Mouse (Mus musculus) midbrain, embryonic 13.5 days (tissue): ENCODE measurements around the gene Hoxb13. TPM values are rescaled to one million over a fixed set of nuclear protein-coding genes. Genes with fewer than 3 reads are reported as not detected.

ENCODE experiments used
- ATAC-seq: fragments of 200-750 bp; cut with Nextera tagmentation; 2 replicates; pipeline ENCODE4 v1.8.0; 2017; ENCODE audit warnings: mild to moderate bottlenecking, moderate TSS enrichment, moderate library complexity
- H3K27ac ChIP-seq: fragments of 300-500 bp; sonication (generic); 2 replicates; pipeline ENCODE4 v1.5.1; 2015; ENCODE audit warnings: inconsistent platforms, mild to moderate bottlenecking, moderate library complexity
- H3K27me3 ChIP-seq: fragments of 300-500 bp; sonication (generic); 2 replicates; pipeline ENCODE4 v1.6.1; 2015; ENCODE audit warnings: mild to moderate bottlenecking, inconsistent platforms
- H3K36me3 ChIP-seq: fragments of 300-500 bp; sonication (generic); 2 replicates; pipeline ENCODE4 v1.6.1; 2015; ENCODE audit warnings: mild to moderate bottlenecking, inconsistent platforms
- H3K4me1 ChIP-seq: fragments of 300-500 bp; sonication (generic); replicated peaks from 2 replicates; pipeline ENCODE4 v1.6.1; 2015; ENCODE audit warnings: inconsistent platforms
- H3K4me2 ChIP-seq: fragments of 300-500 bp; sonication (generic); replicated peaks from 2 replicates; pipeline ENCODE4 v1.6.1; 2015; ENCODE audit warnings: moderate library complexity, mild to moderate bottlenecking, inconsistent platforms
- H3K4me3 ChIP-seq: fragments of 300-500 bp; sonication (generic); replicated peaks from 2 replicates; pipeline ENCODE4 v1.5.1; 2015; ENCODE audit warnings: mild to moderate bottlenecking, inconsistent platforms
- H3K9ac ChIP-seq: fragments of 300-500 bp; sonication (generic); replicated peaks from 2 replicates; pipeline ENCODE4 v1.6.1; 2015; ENCODE audit warnings: mild to moderate bottlenecking, inconsistent platforms
- H3K9me3 ChIP-seq: fragments of 300-500 bp; sonication (generic); 2 replicates; pipeline ENCODE4 v1.6.1; 2016; ENCODE audit warnings: mild to moderate bottlenecking, inconsistent platforms
- WGBS: fragments of 180-500 bp; shearing (Covaris S2); methylation state at CpG from one replicate; pipeline ENCODE4 v1.1.7; 2015; 5-methylcytosine and 5-hydroxymethylcytosine counted together
- polyA plus RNA-seq: library from polyadenylated mRNA; unstranded; fragments of >200 nt; fragmentation: Nextera tagmentation; extraction: Ambion mirVana; gene quantifications from 2 replicates; pipeline ENCODE4 v1.2.1, GENCODE M21; 2015

The Hoxb13 gene
- not detected in 2 replicates for polyA plus RNA-seq

DNA sequence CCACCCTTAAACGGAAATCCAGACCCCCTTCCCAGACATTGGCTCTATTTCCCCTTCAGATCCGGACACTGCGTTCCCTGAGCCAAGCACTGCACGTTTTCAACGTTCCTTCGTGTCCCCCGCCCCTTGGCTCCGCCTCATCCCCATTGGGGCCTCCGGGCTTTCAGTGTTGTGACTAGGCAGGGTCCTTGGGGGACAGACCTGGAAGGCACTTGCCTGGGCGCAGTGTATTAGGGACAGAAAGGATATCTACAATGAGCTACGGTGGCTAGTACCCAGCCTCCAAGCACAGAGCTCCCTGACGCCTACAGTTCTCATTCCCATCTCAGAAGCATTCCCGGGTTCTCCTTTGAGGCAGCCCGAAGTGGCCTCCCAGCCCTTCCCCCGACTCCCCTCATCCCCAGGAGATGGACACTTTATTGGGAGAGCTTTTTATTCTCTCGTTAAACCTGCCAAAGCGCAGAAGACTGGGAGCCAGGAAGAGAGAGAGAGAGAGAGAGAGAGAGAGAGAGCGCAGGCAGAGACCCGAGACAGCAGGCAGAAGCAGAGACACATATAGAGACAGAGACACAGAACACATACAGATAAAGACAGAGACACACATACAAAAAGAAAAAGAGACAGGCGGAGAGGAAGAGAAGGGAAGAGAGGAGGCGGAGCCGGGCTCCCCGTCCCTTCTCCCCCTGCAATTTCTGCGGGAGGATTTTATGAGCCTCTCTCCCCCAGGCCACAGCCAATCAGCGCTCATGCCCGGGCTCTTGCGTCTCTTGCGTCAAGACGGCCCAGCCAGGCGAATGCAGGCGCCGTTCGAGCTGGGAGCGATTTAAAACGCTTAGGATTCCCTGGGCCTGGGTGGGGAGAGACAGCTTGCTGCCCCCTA lies at the start of gene Hoxb13:
Hoxb13 (plus strand) TSS at position 796 of the 880 bp plus-strand sequence.
- ATAC-seq, result no peak
- Histone ChIP-seq H3K36me3 (no peaks in the 10 kb centered on the region), H3K4me1 (peaks cover 4% of the 10 kb centered on the region; the same call in 1 of the 2 replicates), H3K4me2 (peak within 1 kb of the TSS; percentile 25), H3K27ac (no peak within 1 kb of the TSS), H3K9ac (no peak within 1 kb of the TSS), H3K9me3 (no peaks in the 10 kb centered on the region), H3K27me3 (peaks cover 99% of the 10 kb centered on the region), H3K4me3 (peak within 1 kb of the TSS; percentile 15; the same call in 1 of the 2 replicates)
- 1% methylated on average over 35 of the region's 35 CpGs for WGBS

DNA sequence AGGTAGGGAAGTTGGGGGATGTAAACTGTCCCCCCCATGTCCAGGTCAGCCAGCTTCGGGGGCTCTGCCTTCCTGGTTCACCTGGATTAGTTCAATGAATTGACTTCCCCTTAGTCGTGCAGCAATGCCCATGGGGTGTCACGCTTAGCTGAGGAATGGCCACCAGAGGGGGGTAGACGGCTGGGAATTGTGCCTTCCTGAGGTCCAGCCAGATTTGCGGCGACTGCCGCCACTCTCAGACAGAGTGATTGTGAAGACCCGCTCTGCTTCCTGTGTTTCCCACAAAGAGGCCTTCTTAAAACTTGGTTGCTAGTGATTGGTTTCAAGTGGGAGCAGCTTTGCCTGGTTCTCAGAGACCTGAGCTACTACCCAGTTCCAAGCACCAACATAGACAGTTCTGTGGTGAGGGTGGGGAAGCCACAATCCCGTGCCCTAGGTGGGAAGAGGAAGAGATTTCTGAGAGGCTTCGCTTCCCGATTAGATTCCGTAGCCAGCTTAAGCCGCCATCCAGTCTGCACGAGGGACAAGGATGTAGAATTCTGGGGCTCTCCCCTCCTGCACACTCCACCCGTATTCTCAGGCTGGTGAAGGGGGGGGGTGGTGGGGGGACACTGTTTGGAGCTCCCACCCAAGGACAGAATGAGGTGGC lies 48.4 kb upstream of the Hoxb13 start:
- peak; percentile 79 for ATAC-seq
- H3K9me3 ChIP-seq, result no peaks in the 10 kb centered on the region
- no peak overlapping the region for H3K27ac ChIP-seq
- H3K4me2 ChIP-seq, result peak overlapping the region; percentile 40
- peaks cover 59% of the 10 kb centered on the region for H3K27me3 ChIP-seq
- H3K4me1 ChIP-seq, result peaks cover 9% of the 10 kb centered on the region; the same call in 1 of the 2 replicates
- no peaks in the 10 kb centered on the region for H3K36me3 ChIP-seq
- WGBS, result 2% methylated on average over 15 of the region's 15 CpGs
- H3K9ac ChIP-seq, result peak overlapping the region; percentile 48
- no peak overlapping the region for H3K4me3 ChIP-seq

DNA sequence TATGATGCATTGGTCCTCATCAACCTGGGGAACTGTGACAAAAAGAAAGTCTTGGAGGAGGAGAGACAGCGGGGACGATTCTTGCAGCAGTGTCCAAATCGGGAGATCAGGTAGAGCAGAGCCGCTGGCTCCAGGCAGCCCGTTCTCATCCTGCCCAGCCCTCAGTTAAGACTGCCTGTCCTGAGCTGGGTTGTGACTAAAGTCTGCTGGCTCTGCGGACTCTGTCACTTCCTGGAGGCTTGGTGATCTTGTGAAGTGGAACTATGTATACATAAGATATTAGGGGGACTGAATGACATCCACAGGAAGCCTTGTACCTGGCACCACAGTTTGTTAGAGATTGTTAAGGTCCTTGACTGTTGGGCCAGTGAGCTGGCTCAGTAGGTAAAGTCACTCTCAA lies 46.6 kb upstream of the Hoxb13 start:
- no peak overlapping the region for H3K4me2 ChIP-seq
- H3K4me3 ChIP-seq, result no peak overlapping the region
- H3K36me3 ChIP-seq, result no peaks in the 10 kb centered on the region
- peaks cover 9% of the 10 kb centered on the region; the same call in 1 of the 2 replicates for H3K4me1 ChIP-seq
- peaks cover 74% of the 10 kb centered on the region for H3K27me3 ChIP-seq
- no peaks in the 10 kb centered on the region for H3K9me3 ChIP-seq
- no peak for ATAC-seq
- WGBS, result 79% methylated on average over 6 of the region's 6 CpGs
- H3K27ac ChIP-seq, result no peak overlapping the region
- H3K9ac ChIP-seq, result no peak overlapping the region

DNA sequence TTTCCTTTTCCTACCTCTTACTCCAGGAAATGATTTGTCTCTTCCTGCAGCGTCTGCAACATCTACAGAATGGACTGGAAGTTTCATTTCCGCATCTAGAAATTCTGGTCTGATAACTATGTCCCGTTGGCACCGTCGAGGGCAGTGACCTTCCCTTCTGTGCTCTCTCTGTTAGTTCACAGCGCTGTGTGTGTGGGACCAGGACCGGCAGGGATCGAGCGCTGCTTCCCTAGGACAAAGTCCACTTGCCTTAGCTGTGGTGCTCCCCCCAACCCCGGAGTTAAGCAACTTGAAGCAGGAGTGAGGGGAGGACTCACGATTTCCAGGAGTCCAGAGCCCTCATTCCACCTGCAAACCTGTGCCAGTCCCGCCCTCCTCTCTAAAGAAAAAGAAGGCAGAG lies 29.3 kb upstream of the Hoxb13 start:
- Histone ChIP-seq H3K36me3 (no peaks in the 10 kb centered on the region), H3K9me3 (no peaks in the 10 kb centered on the region), H3K4me2 (no peak overlapping the region), H3K4me1 (no peaks in the 10 kb centered on the region), H3K4me3 (no peak overlapping the region), H3K27me3 (peaks cover 84% of the 10 kb centered on the region), H3K9ac (no peak overlapping the region), H3K27ac (no peak overlapping the region)
- no peak for ATAC-seq
- WGBS, result 70% methylated on average over 12 of the region's 12 CpGs

DNA sequence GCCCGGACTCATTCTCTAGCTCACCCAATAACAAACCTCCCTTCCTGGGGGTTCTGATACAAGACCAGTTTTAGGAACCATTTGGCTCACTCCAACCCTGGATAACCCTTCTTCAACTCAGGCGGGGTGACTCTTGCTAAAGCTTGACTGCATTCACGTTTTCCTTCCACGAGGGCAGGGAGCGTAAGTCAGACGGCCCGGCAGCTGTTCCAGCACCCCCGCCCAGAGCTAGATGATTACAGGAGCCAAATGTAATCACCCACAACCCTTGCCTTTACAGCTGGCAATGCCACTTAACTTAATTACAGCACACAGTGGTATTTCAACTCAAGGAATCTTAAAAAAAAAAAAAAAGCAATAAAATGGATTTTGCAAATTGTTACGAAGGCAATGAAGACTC lies 26.0 kb upstream of the Hoxb13 start:
- peaks cover 99% of the 10 kb centered on the region for H3K27me3 ChIP-seq
- H3K4me2 ChIP-seq, result no peak overlapping the region
- H3K9ac ChIP-seq, result no peak overlapping the region
- no peak for ATAC-seq
- no peaks in the 10 kb centered on the region for H3K36me3 ChIP-seq
- no peak overlapping the region for H3K4me3 ChIP-seq
- H3K27ac ChIP-seq, result no peak overlapping the region
- 36% methylated on average over 9 of the region's 9 CpGs for WGBS
- H3K9me3 ChIP-seq, result no peaks in the 10 kb centered on the region
- no peaks in the 10 kb centered on the region for H3K4me1 ChIP-seq

DNA sequence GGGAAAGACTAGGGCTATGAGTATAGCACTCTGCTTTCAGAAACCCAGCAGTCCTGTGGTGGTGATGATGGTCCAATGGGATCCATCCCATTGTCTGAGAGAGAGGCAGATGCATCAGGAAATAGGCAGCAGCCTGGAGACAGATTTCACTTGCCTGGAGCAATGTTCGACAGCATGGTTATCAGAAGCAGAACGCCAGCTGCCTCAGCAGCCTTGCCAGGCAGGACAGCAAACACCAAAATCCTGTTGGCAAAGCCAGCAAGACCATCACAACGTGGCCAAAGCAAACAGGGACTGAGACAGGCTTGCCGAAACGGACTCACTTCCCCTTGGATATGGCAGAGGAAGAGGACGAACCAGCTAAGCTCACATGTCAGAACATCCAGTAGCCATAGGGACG lies 25.1 kb upstream of the Hoxb13 start:
- H3K36me3 ChIP-seq, result no peaks in the 10 kb centered on the region
- no peak overlapping the region for H3K9ac ChIP-seq
- no peak overlapping the region for H3K4me3 ChIP-seq
- peaks cover 100% of the 10 kb centered on the region for H3K27me3 ChIP-seq
- WGBS, result 13% methylated on average over 7 of the region's 7 CpGs
- ATAC-seq, result no peak
- no peak overlapping the region for H3K27ac ChIP-seq
- H3K4me1 ChIP-seq, result no peaks in the 10 kb centered on the region
- H3K9me3 ChIP-seq, result no peaks in the 10 kb centered on the region
- no peak overlapping the region for H3K4me2 ChIP-seq

DNA sequence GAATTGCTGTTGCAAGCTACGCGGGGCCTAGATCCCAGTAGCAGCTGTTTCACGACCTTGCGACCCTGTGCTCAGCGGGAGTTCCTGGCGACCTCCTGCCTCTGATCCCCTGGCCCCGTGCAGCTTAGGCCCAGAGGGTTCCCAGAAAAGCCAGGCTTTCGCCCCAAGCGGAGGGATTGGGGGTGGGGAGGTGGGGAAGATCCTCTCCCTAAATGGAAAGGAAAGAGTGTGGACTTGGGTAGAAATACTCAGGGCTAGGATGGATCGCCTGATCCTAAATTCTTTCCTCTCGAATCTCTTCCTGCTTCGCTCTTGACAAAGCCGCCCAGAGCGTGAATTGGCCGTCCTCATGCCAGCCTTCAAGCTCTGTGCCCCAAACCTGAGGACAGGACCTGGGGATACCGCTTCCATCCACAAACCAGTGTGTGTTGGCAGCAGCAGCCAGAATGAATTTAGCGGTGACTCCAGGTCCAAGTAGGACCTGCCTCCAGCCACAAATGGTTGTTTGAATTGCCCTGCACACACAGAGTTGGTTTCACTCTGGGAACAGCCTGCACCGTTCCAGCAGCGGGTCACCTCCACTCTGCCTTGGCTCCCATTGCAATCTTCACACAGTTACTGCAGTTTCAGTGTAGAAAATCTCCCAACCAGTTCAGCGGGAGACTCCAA lies 23.3 kb upstream of the Hoxb13 start:
- Histone ChIP-seq H3K9me3 (no peaks in the 10 kb centered on the region), H3K9ac (no peak overlapping the region), H3K4me3 (no peak overlapping the region), H3K4me2 (no peak overlapping the region), H3K4me1 (no peaks in the 10 kb centered on the region), H3K27me3 (peaks cover 100% of the 10 kb centered on the region), H3K36me3 (no peaks in the 10 kb centered on the region), H3K27ac (no peak overlapping the region)
- WGBS, result under 1% methylated on average over 20 of the region's 20 CpGs
- ATAC-seq, result no peak

DNA sequence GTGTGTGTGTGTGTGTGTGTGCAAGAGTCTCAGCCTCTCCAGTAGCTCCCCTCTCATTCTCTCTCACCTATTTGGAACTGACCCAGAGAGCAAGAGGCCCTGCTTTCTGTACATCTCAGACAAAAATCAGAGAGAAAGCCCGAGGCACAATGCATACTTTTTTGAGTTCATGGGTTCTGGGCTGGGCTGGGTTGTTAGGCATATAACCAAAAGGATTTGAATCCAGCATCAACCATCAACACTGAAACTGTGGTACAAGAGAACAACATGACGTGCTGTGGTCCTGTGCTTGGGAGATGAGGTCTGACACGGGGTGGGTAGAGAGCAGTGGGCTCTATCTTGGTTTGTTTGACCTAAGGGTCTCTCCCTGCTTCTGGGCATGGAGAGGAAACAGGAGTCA lies 22.5 kb upstream of the Hoxb13 start:
- Histone ChIP-seq H3K27ac (no peak overlapping the region), H3K27me3 (peaks cover 100% of the 10 kb centered on the region), H3K4me1 (no peaks in the 10 kb centered on the region), H3K4me3 (no peak overlapping the region), H3K36me3 (no peaks in the 10 kb centered on the region), H3K9me3 (no peaks in the 10 kb centered on the region), H3K4me2 (no peak overlapping the region), H3K9ac (no peak overlapping the region)
- no peak for ATAC-seq
- 2% methylated on average over 3 of the region's 3 CpGs for WGBS

DNA sequence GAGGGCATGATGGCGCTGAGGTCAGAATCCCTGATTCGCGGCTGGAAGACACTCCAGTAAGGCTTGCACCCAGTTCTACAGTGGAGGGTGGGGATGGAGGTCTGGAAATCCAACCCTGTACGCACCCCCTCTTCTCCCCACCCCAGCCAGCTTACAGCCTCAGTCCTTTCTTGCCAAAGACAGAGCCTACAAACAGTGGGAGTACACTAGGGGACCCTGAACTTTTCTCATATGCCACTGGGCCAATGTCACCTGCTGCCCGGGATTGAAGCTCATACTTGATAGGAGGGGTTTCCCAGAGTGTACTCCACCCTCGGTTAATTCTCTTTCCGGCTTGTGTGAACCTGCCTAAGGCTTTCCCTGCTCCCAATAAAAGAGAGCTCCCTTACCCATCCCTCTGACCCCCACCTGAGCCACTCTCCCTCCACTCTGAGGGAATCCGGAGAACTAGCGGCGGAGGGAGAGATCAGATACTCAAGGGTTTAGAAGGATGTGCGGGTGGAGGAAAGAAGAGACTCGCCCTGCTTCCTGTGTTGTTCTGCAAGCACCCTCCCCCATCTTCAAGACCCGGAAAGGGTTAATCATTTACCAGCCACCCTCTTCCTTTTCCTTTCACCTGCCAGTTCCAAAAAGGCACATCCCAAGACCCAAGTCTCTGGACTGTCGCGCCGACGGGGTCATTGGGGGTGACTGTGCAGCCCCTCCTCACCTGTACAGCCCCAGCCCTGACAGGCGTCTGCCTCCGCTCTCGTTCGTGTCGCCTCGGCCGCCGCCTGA lies 21.4 kb upstream of the Hoxb13 start:
- Histone ChIP-seq H3K4me2 (no peak overlapping the region), H3K4me3 (no peak overlapping the region), H3K36me3 (no peaks in the 10 kb centered on the region), H3K4me1 (no peaks in the 10 kb centered on the region), H3K27me3 (peaks cover 100% of the 10 kb centered on the region), H3K27ac (no peak overlapping the region), H3K9ac (no peak overlapping the region), H3K9me3 (no peaks in the 10 kb centered on the region)
- no peak for ATAC-seq
- under 1% methylated on average over 25 of the region's 25 CpGs for WGBS

DNA sequence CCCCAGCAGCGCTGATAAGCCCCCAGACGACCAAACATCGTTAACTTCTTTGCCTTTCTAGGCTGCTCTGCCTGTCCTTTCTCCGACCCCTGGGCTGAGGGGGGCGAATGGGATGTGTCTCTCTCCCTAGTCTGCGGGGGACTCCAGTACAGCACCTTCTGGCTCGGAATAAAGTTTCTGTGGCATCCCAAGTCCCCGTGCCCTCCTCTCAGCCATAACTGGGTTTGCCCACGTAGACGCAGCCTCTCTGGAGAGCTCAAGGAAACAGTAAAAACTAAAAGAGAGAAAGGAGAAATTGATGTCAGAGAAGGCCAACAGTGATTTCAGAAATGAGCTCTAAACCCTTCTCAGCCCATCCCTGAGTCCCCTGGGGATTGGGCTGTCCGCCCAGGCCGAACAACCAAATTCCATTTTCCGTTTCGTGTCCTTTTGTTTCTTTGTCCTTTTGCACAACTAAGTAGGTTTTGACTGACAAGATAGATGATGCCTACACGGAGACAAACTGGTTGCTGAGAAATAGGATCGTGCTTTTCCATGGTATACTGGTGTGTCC lies 20.8 kb upstream of the Hoxb13 start:
- Histone ChIP-seq H3K4me3 (no peak overlapping the region), H3K9me3 (no peaks in the 10 kb centered on the region), H3K9ac (no peak overlapping the region), H3K36me3 (no peaks in the 10 kb centered on the region), H3K4me2 (no peak overlapping the region), H3K27me3 (peaks cover 100% of the 10 kb centered on the region), H3K27ac (no peak overlapping the region), H3K4me1 (no peaks in the 10 kb centered on the region)
- no peak for ATAC-seq
- 3% methylated on average over 16 of the region's 16 CpGs for WGBS

DNA sequence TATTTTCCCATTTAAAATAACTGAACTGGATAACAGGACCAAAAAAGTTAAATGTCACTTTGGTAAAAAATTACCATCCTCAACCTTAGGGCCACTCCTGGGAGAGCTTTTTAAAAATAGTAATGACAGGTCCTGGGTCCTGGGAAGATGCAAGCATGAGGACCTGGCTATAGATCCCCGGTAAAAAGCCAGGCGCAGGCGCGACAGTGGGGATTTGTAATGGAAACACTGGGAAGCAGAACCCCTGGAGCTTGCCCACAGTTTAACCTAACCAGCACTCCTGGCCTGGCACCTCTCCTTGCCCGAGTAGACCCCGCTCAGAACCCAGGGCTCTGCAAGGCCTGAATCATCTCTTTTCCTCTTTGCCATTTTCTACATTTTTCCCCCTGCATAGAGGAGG lies 19.2 kb upstream of the Hoxb13 start:
- peaks cover 100% of the 10 kb centered on the region for H3K27me3 ChIP-seq

More for the DNA sequence above, 19.2 kb upstream of the Hoxb13 start:
- no peaks in the 10 kb centered on the region for H3K9me3 ChIP-seq
- no peaks in the 10 kb centered on the region for H3K4me1 ChIP-seq
- no peak overlapping the region for H3K4me3 ChIP-seq
- H3K36me3 ChIP-seq, result no peaks in the 10 kb centered on the region
- 2% methylated on average over 6 of the region's 6 CpGs for WGBS
- H3K9ac ChIP-seq, result no peak overlapping the region
- no peak overlapping the region for H3K27ac ChIP-seq
- ATAC-seq, result no peak
- no peak overlapping the region for H3K4me2 ChIP-seq
